Mouse (Mus musculus) neural tube, embryonic 15.5 days (tissue): ENCODE results near the gene Fam240b. TPM values are rescaled to one million over a fixed set of nuclear protein-coding genes. Genes with fewer than 3 reads are reported as not detected.

ENCODE experiments used
- ATAC-seq: fragments of 200-750 bp; cut with Nextera tagmentation; 2 replicates; pipeline ENCODE4 v1.8.0; 2017; ENCODE audit warnings: mild to moderate bottlenecking, moderate TSS enrichment, moderate library complexity; ENCODE audit not compliant: low FRiP score
- H3K27ac ChIP-seq: fragments of 300-500 bp; sonication (generic); replicated peaks from 2 replicates; pipeline ENCODE4 v1.5.1; 2015; ENCODE audit warnings: mild to moderate bottlenecking, inconsistent platforms
- H3K27me3 ChIP-seq: fragments of 300-500 bp; sonication (generic); replicated peaks from 2 replicates; pipeline ENCODE4 v1.6.1; 2015; ENCODE audit warnings: inconsistent platforms
- H3K36me3 ChIP-seq: fragments of 300-500 bp; sonication (generic); 2 replicates; pipeline ENCODE4 v1.6.1; 2015; ENCODE audit warnings: inconsistent platforms
- H3K4me1 ChIP-seq: fragments of 300-500 bp; sonication (generic); 2 replicates; pipeline ENCODE4 v1.6.1; 2015; ENCODE audit warnings: inconsistent platforms
- H3K4me2 ChIP-seq: fragments of 300-500 bp; sonication (generic); 2 replicates; pipeline ENCODE4 v1.6.1; 2015; ENCODE audit warnings: inconsistent platforms, mild to moderate bottlenecking, moderate library complexity
- H3K4me3 ChIP-seq: fragments of 300-500 bp; sonication (generic); replicated peaks from 2 replicates; pipeline ENCODE4 v1.5.1; 2015; ENCODE audit warnings: mild to moderate bottlenecking, inconsistent platforms
- H3K9ac ChIP-seq: fragments of 300-500 bp; sonication (generic); replicated peaks from 2 replicates; pipeline ENCODE4 v1.6.1; 2015; ENCODE audit warnings: mild to moderate bottlenecking, inconsistent platforms
- H3K9me3 ChIP-seq: fragments of 300-500 bp; sonication (generic); replicated peaks from 2 replicates; pipeline ENCODE4 v1.6.1; 2016; ENCODE audit warnings: inconsistent platforms
- WGBS: fragments of 180-500 bp; shearing (Covaris S2); methylation state at CpG from one replicate; pipeline ENCODE4 v1.1.7; 2015; ENCODE audit warnings: mixed read lengths; 5-methylcytosine and 5-hydroxymethylcytosine counted together
- polyA plus RNA-seq: library from polyadenylated mRNA; unstranded; fragments of >200 nt; fragmentation: Nextera tagmentation; extraction: Ambion mirVana; gene quantifications from 2 replicates; pipeline ENCODE4 v1.2.1, GENCODE M21; 2015

Fam240b gene
- polyA plus RNA-seq, 1 experiment from 2014 or later, result 0.46 TPM

GRCm38 (mm10) chr13:64438863-64439452, 58.6 kb downstream of the Fam240b start:
- Histone ChIP-seq H3K4me3 (no peak overlapping the region), H3K4me1 (0 out of 2 replicates have a peak, but pooled peaks cover 2% of the 10 kb centered on the region), H3K27ac (no peak overlapping the region), H3K4me2 (no peak overlapping the region), H3K36me3 (peaks cover 14% of the 10 kb centered on the region; the same call in 1 of the 2 replicates), H3K27me3 (no peaks in the 10 kb centered on the region), H3K9me3 (no peaks in the 10 kb centered on the region), H3K9ac (no peak overlapping the region)
- ATAC-seq, result peak; percentile 56; the same call in 1 of the 2 replicates
- WGBS, result 57% methylated on average over 9 of the region's 9 CpGs

DNA sequence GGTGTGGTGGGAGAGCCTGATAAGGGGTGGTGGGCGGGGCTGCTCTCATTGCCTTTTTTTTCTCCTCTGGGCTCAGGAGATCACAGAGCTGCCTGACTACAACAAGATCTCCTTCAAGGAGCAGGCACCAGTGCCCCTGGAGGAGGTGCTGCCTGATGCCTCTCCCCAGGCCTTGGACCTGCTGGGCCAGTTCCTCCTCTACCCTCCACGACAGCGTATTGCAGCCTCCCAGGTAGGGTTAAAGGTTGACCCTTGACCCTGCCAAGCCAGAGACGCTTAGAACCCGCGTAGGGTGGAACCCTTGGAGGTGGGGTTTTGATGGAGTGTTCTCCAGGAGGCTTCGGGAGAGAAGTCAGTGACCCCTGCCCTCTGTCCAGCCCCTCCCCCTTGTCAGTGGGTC, 59.8 kb downstream of the Fam240b start:
- H3K36me3 ChIP-seq, result peaks cover 14% of the 10 kb centered on the region; the same call in 1 of the 2 replicates
- no peak overlapping the region for H3K4me2 ChIP-seq
- H3K27me3 ChIP-seq, result no peaks in the 10 kb centered on the region
- H3K9ac ChIP-seq, result no peak overlapping the region
- H3K4me1 ChIP-seq, result peaks cover 11% of the 10 kb centered on the region
- ATAC-seq, result no peak
- no peak overlapping the region for H3K27ac ChIP-seq
- H3K4me3 ChIP-seq, result no peak overlapping the region
- 76% methylated on average over 7 of the region's 7 CpGs for WGBS
- H3K9me3 ChIP-seq, result no peaks in the 10 kb centered on the region

DNA sequence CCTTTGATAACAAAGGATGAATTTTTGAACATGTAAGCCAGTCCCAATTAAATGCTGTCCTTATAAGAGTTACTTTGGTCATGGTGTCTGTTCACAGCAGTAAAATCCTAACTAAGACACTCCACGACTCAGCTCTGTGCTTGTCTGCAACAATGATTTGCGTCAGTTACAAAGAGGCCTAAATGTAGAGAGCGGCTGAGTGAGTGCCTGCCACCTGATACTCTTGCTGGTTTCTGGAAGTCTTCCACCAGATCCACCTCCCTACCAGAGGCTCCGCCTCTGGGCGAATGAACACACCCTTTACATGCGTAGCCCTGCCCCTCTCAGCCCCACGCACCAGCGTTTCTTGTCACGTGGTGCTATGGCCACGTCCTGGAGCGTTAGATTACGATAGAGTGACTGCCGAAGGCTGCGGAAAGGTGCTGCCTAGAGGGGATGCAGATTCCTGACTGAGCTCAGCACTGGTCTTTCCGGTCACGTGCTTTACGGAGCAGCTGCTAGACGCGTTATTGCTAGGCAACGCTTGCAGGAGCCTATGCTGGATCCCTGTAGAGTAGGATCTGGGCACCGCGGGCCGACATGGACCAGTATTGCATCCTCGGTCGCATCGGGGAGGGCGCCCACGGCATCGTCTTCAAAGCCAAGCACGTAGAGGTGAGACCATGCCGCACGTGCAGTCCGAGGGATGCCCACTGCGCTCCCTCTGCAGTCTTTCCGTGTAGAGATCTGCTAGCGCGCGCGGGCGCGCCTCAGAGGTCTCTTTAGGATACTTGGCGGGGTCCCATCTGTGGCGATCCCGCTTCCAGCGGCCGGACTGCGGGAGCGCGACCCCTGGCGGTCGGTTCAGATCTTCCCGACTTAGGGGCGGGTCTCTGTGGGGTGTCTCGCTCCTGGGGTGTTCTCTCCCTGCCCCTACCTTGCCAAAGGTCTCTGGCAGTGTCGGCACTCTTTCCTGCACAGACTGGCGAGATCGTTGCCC, 65.3 kb downstream of the Fam240b start, which contains the start of gene Cdk20:
Gene Cdk20, plus strand, starts transcription at position 298 of the 979 bp plus-strand sequence.
- Histone ChIP-seq H3K4me2 (peak within 1 kb of the TSS; percentile 68), H3K9ac (peak within 1 kb of the TSS; percentile 65), H3K4me3 (peak within 1 kb of the TSS; percentile 60), H3K27ac (peak within 1 kb of the TSS; percentile 92), H3K9me3 (no peaks in the 10 kb centered on the region), H3K4me1 (peaks cover 18% of the 10 kb centered on the region), H3K36me3 (no peaks in the 10 kb centered on the region), H3K27me3 (no peaks in the 10 kb centered on the region)
- under 1% methylated on average over 57 of the region's 57 CpGs for WGBS
- ATAC-seq, result peak; percentile 99

Other genes with a start within 250 kb of the Fam240b start
- gene Cdc14b, start 222.5 kb downstream of the Fam240b start, polyA plus RNA-seq, result 2.8 and 6.1 TPM in 2 replicates
- gene Aaed1, start 185.1 kb downstream of the Fam240b start, polyA plus RNA-seq, result 17.4 and 24.5 TPM in 2 replicates
- 168 and 392 TPM in 2 replicates for gene Ctsl, start 126.9 kb downstream of the Fam240b start, polyA plus RNA-seq
- 23.5 and 32.1 TPM in 2 replicates for gene Cdk20, start 65.5 kb downstream of the Fam240b start, polyA plus RNA-seq